Mouse (Mus musculus) left cerebral cortex, postnatal 4 days (tissue): ENCODE measurements at regions not wholly inside any gene's neighbourhood (a gene's known extent, or its start where the extent isn't known, plus 50 kb on each side); places are given as distances from the start of the nearest gene placed in this dataset.

Experiments used
- DNase-seq: peaks from one replicate; pipeline ENCODE4 v3.0.0-alpha.2; 2022
- intact Hi-C: fragments of 180-260 bp; cut with DNase I; formaldehyde crosslinking; loops from one replicate; pipeline ENCODE4 v1.15.1; 2025

DNA sequence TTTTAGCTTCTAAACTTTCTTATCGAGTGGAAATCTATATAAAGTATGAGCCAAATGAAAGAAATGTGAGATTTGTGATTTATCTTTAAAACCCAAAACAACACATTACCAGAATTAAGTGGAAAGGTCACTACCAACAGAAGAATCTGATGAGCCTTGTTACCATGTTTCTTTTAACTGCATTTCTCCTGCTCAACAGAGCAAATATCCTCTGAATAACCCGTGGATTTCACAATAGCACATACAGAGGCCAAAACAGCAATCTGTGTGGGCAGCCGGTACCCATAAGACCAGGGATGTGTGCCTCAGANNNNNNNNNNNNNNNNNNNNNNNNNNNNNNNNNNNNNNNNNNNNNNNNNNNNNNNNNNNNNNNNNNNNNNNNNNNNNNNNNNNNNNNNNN lies 85.3 kb downstream of the 4930444P10Rik start:
- intact Hi-C loops, result no loop called here
- DNase-seq, result no peak

DNA sequence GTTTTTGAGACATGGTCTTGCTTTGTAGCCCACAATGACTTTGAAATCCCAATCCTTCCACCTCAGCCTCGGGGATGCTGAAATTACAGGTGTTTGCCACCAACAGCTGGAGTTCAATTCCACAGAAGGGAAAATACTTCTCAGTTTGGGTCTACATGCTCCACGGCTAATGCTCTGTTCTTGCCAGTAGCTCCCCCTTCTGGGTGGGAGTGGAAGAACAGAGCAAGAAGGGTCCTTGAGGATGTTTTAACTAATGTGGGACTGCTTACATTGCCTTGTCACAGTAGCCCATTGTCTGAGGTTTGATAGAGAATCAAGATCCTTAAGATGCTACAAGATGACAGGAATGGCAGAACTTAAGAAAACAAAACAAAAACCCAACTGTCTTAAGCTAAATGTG lies 86.2 kb downstream of the 4930444P10Rik start:
- intact Hi-C loops, result no loop called here
- no peak for DNase-seq

DNA sequence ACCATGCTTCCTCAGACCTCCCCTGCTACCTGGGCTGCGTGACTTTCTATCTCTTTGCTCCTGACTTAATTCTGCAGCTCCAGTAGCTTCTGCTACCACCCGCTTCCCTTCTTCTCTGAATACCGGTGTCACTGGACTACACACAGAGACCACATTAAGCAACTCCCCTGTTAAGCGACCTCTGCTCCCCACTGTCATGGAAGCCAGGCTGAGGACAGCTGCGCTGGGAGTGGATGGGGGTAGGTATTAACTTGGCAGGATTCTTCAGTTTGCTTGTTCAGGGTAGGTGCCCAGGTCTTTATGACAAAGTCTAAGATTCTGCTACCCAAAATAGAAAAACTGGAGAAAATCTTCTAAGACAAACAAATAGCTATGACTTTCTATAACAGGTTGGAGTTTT lies 96.0 kb downstream of the 4930444P10Rik start:
- DNase-seq, result no peak
- intact Hi-C loops, result loop anchor here (10.0 kb wide), 1 partner anchor 992 kb away; no protein-coding TSS in a partner anchor

GRCm38 (mm10) chr1:15996341-15996740 lies 96.8 kb downstream of the 4930444P10Rik start:
- no peak for DNase-seq
- intact Hi-C loops, result loop anchor here (10.0 kb wide), 1 partner anchor 992 kb away; no protein-coding TSS in a partner anchor

DNA sequence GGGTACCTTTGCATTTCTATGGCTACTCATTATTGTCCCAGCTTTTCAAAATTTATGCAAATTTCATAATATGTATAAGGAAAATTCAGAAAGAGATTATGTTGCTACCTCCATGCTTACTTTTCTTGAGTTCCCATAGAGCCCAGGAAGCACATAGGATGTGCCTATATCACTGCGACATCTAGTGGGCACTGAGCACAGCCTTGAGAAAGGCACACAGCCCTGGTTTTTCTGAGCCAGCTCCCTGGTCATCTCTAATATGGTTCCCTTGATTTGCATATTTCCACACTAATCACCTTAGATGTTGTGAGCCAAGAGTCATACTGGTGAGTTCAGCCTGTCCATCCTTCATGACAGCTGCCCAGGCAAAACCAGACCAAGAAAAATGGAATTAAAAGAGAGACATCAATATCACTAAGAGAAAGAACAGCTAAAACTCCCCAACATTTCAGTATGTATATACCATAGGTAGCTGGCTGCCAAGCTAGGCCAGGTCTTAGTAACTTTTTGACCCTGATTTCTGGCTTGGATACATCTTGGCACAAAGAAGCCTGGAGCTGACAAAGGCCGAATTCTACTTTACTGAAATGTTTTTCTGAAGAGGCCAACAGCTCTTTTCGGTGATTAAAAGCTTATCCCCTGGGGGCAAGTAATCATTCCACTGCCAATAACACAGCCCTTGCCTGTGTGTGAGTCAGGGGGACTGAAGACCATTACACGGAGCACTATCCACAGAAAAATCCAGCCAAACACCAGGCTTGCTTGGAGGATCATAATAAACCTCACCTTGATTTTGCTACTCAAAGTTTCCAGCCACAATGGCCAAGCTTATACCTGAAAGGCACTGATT lies 99.3 kb downstream of the 4930444P10Rik start:
- intact Hi-C loops, result loop anchor here (10.0 kb wide), 1 partner anchor 989 kb away; no protein-coding TSS in a partner anchor
- DNase-seq, result peak; percentile 43

GRCm38 (mm10) chr1:15990982-15991381 lies 102.1 kb downstream of the 4930444P10Rik start:
- intact Hi-C loops, result loop anchor here (10.0 kb wide), 1 partner anchor 986 kb away; no protein-coding TSS in a partner anchor
- no peak for DNase-seq

GRCm38 (mm10) chr1:15985579-15985978 lies 107.5 kb downstream of the 4930444P10Rik start:
- intact Hi-C loops, result no loop called here
- no peak for DNase-seq

- DNase-seq, result no peak
- intact Hi-C loops, result no loop called here
Measured at GRCm38 (mm10) chr1:15979333-15979732, 113.8 kb downstream of the 4930444P10Rik start.

DNA sequence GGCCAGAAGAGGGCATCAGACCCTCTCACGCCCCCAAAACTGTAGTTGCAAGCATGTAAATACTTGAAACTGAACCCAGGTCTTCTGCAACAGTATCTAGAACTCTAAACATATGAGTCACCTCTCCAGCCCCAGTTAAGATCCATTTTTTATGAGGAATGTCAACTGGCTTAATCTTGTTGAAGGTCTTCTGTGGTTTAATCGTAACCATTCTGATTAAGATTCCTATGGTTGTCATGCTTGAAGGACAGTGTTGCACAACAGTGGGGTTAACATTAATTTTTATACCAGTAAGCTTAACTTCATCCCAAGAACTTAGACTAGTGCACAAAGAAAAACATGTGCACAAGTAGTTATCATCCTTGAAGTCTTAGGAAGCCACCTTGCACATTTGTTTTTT lies 133.5 kb downstream of the 4930444P10Rik start:
- intact Hi-C loops, result no loop called here
- DNase-seq, result no peak

DNA sequence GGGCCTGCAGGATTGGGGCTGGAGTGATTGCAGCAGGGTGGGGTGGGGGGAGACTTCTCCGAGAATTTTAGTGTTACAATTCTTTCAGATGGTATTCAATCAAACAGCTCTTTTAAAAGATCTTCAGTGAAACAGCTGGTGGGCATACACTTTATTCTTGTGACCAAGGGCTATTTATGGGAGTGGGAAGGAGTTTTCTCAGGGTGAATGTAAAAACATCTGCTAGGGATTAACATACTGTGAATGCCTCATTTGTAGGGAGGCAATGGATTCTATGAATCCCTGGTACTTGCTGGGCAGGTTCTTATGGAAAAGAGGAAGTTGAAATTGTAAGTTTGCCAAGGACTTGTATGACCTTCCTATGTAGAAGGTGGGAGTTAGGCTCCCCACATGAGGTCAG lies 134.5 kb downstream of the 4930444P10Rik start:
- no peak for DNase-seq
- intact Hi-C loops, result no loop called here

- intact Hi-C loops, result no loop called here
- peak; percentile 9 for DNase-seq
Measured at GRCm38 (mm10) chr1:15943662-15944061, 149.5 kb downstream of the 4930444P10Rik start.

DNA sequence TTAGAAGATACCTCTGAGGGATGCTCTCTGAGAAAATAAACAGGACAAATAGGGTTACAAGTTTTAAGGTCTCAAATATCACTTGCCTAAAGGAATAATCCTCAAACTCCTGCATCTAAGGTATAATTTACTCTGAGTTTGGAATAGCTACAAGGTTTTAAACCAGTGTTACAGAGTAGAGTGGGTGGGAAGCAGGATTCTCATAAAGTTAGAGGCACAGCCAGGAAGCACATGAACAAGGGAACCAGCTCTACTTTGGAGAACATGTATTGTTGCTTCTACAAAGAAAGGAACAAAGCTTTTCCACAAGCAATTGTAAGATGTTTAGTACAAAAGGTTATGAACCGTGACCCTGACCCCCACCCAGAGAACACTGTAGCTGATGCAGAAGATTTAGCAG lies 150.1 kb downstream of the 4930444P10Rik start:
- DNase-seq, result no peak
- intact Hi-C loops, result no loop called here
